Mouse (Mus musculus) kidney, postnatal 0 days (tissue): ENCODE data around the gene Nkd1. TPM values are rescaled to one million over a fixed set of nuclear protein-coding genes. Genes with fewer than 3 reads are reported as not detected.

Experiments
- ATAC-seq: fragments of 200-750 bp; cut with Nextera tagmentation; replicated peaks from 2 replicates; pipeline ENCODE4 v1.8.0; 2017; ENCODE audit warnings: low read depth, moderate number of reproducible peaks, moderate TSS enrichment, moderate library complexity; ENCODE audit not compliant: low FRiP score
- DNase-seq: peaks from one replicate; pipeline ENCODE4 v3.0.0-alpha.2; 2016; ENCODE audit warnings: low spot score
- H3K27ac ChIP-seq: fragments of 300-500 bp; sonication (generic); 2 replicates; pipeline ENCODE4 v1.5.1; 2014; ENCODE audit warnings: mild to moderate bottlenecking
- H3K27me3 ChIP-seq: fragments of 300-500 bp; sonication (generic); 2 replicates; pipeline ENCODE4 v1.6.1; 2014; ENCODE audit warnings: low read length, mixed read lengths; ENCODE audit not compliant: insufficient read depth
- H3K36me3 ChIP-seq: fragments of 300-500 bp; sonication (generic); 2 replicates; pipeline ENCODE4 v1.6.1; 2014; ENCODE audit warnings: low read length, mixed read lengths; ENCODE audit not compliant: insufficient read depth
- H3K4me1 ChIP-seq: fragments of 300-500 bp; sonication (generic); replicated peaks from 2 replicates; pipeline ENCODE4 v1.6.1; 2014; ENCODE audit warnings: antibody characterized with exemption, low read length, mixed read lengths; ENCODE audit not compliant: insufficient read depth
- H3K4me2 ChIP-seq: fragments of 300-500 bp; sonication (generic); 2 replicates; pipeline ENCODE4 v1.6.1; 2014; ENCODE audit warnings: mild to moderate bottlenecking, low read length, moderate library complexity, mixed read lengths
- H3K4me3 ChIP-seq: fragments of 300-500 bp; sonication (generic); replicated peaks from 2 replicates; pipeline ENCODE4 v1.5.1; 2014; ENCODE audit warnings: low read depth, low read length
- H3K9ac ChIP-seq: fragments of 300-500 bp; sonication (generic); 2 replicates; pipeline ENCODE4 v1.6.1; 2014; ENCODE audit warnings: low read depth, low read length
- H3K9me3 ChIP-seq: fragments of 300-500 bp; sonication (generic); replicated peaks from 2 replicates; pipeline ENCODE4 v1.6.1; 2016; ENCODE audit warnings: low read length, inconsistent platforms, mixed read lengths
- CTCF ChIP-seq: IDR thresholded peaks from 2 replicates; pipeline ENCODE4 v1.5.1; 2016; ENCODE audit warnings: antibody characterized with exemption, low read depth, mild to moderate bottlenecking, moderate library complexity
- WGBS: fragments of 180-500 bp; shearing (Covaris S2); extraction: QIAGEN DNeasy Blood & Tissue Kit; methylation state at CpG from one replicate; pipeline ENCODE4 v1.1.7; 2014; 5-methylcytosine and 5-hydroxymethylcytosine counted together
- polyA plus RNA-seq: library from polyadenylated mRNA; unstranded; fragments of >200 nt; fragmentation: Nextera tagmentation; extraction: Ambion mirVana; gene quantifications from 2 replicates; pipeline ENCODE4 v1.2.1, GENCODE M21; 2015

The Nkd1 gene
- polyA plus RNA-seq, 1 experiment from 2014 or later = 68.1 TPM

- H3K4me2 ChIP-seq = no peak overlapping the region
- TF ChIP-seq CTCF = no peak
- peaks cover 10% of the 10 kb centered on the region for H3K4me1 ChIP-seq
- H3K4me3 ChIP-seq = no peak overlapping the region
- H3K36me3 ChIP-seq = no peaks in the 10 kb centered on the region
- 94% methylated on average over 7 of the region's 7 CpGs for WGBS
- H3K27me3 ChIP-seq = no peaks in the 10 kb centered on the region
- ATAC-seq (no peak), DNase-seq (no peak)
- no peak overlapping the region for H3K9ac ChIP-seq
- H3K9me3 ChIP-seq = 0 out of 2 replicates have a peak, but pooled peaks cover 5% of the 10 kb centered on the region
- H3K27ac ChIP-seq = peak overlapping the region; percentile 75
Measured at GRCm38 (mm10) chr8:88545441-88545840, 24.3 kb downstream of the Nkd1 start.

GRCm38 (mm10) chr8:88546032-88546732, 25.0 kb downstream of the Nkd1 start:
- DNase-seq (peak; percentile 94), ATAC-seq (peak; percentile 73)
- 24% methylated on average over 18 of the region's 18 CpGs for WGBS
- Histone ChIP-seq H3K27me3 (no peaks in the 10 kb centered on the region), H3K27ac (peak overlapping the region; percentile 75), H3K36me3 (no peaks in the 10 kb centered on the region), H3K4me3 (no peak overlapping the region), H3K4me1 (peaks cover 10% of the 10 kb centered on the region), H3K9ac (no peak overlapping the region), H3K9me3 (0 out of 2 replicates have a peak, but pooled peaks cover 5% of the 10 kb centered on the region), H3K4me2 (peak overlapping the region; percentile 7; the same call in 1 of the 2 replicates)
- no peak for TF ChIP-seq CTCF

DNA sequence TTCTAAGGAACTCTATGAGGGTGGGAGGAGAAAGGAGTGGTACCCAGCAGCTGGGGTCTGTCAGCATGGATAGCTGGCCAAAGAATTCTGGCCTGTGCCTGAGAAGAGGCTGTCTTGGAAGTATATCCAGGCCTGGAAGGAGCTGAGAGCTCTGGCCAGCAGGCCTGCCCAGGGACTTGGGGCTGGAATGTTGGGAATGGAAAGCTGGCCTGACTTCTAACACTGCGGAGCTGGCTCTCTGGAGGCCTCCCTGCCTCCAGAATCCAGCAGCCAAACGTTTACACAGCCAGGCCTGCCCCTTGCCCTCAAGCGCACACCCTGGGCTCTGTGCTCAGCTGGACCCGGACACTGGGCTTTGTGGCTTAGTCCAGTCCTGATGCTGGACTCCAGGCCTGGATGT, 34.5 kb downstream of the Nkd1 start:
- no peaks in the 10 kb centered on the region for H3K9me3 ChIP-seq
- H3K27me3 ChIP-seq = no peaks in the 10 kb centered on the region
- no peaks in the 10 kb centered on the region for H3K36me3 ChIP-seq
- no peak overlapping the region for H3K4me3 ChIP-seq
- no peak overlapping the region for H3K27ac ChIP-seq
- peak; percentile 78 for DNase-seq
- ATAC-seq = peak; percentile 52; the same call in 1 of the 2 replicates
- no peak overlapping the region for H3K9ac ChIP-seq
- 29% methylated on average over 4 of the region's 4 CpGs for WGBS
- H3K4me2 ChIP-seq = no peak overlapping the region
- no peaks in the 10 kb centered on the region for H3K4me1 ChIP-seq
- no peak for TF ChIP-seq CTCF

- Histone ChIP-seq H3K27me3 (no peaks in the 10 kb centered on the region), H3K9me3 (no peaks in the 10 kb centered on the region), H3K9ac (no peak overlapping the region), H3K36me3 (no peaks in the 10 kb centered on the region), H3K4me3 (no peak overlapping the region), H3K27ac (no peak overlapping the region), H3K4me1 (peaks cover 11% of the 10 kb centered on the region), H3K4me2 (no peak overlapping the region)
- 79% methylated on average over 6 of the region's 6 CpGs for WGBS
- no peak for TF ChIP-seq CTCF
- no peak for DNase-seq
- no peak for ATAC-seq
Measured at GRCm38 (mm10) chr8:88559985-88560473, 38.9 kb downstream of the Nkd1 start.

DNA sequence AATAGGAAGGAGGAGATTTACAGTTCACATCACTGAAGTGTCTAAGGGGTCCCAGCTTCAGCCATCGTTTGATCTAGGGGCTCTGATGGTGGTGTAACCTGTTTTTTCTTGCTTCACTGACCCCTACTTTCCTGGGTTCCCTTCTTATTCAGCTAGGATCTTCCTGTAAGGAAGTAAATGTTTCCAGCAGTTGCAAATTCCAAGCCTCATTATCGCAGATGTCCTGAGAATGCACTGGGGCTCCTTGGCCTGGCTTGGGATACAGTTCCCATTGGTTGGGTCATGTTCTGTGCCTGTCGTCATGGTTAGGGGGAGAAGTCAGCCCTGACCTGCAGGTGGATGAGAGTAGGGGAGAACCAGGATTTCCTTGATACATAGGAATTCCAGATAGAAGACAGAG, 40.2 kb downstream of the Nkd1 start:
- H3K4me2 ChIP-seq = no peak overlapping the region
- H3K4me1 ChIP-seq = peaks cover 23% of the 10 kb centered on the region
- 37% methylated on average over 3 of the region's 3 CpGs for WGBS
- H3K4me3 ChIP-seq = no peak overlapping the region
- H3K27ac ChIP-seq = no peak overlapping the region
- H3K9me3 ChIP-seq = no peaks in the 10 kb centered on the region
- H3K27me3 ChIP-seq = no peaks in the 10 kb centered on the region
- H3K36me3 ChIP-seq = no peaks in the 10 kb centered on the region
- DNase-seq (no peak), ATAC-seq (no peak)
- no peak for TF ChIP-seq CTCF
- no peak overlapping the region for H3K9ac ChIP-seq

GRCm38 (mm10) chr8:88564256-88564903, 43.2 kb downstream of the Nkd1 start:
- Histone ChIP-seq H3K4me3 (no peak overlapping the region), H3K27ac (no peak overlapping the region), H3K4me2 (no peak overlapping the region), H3K4me1 (peaks cover 31% of the 10 kb centered on the region), H3K36me3 (no peaks in the 10 kb centered on the region), H3K27me3 (no peaks in the 10 kb centered on the region), H3K9ac (no peak overlapping the region), H3K9me3 (no peaks in the 10 kb centered on the region)
- TF ChIP-seq CTCF = no peak
- DNase-seq (peak; percentile 66), ATAC-seq (0 out of 2 replicates have a peak, but pooled peaks have one; percentile 7)
- 24% methylated on average over 11 of the region's 11 CpGs for WGBS
